Mouse (Mus musculus): ENCODE measurements around the gene Rnf149.

DNA sequence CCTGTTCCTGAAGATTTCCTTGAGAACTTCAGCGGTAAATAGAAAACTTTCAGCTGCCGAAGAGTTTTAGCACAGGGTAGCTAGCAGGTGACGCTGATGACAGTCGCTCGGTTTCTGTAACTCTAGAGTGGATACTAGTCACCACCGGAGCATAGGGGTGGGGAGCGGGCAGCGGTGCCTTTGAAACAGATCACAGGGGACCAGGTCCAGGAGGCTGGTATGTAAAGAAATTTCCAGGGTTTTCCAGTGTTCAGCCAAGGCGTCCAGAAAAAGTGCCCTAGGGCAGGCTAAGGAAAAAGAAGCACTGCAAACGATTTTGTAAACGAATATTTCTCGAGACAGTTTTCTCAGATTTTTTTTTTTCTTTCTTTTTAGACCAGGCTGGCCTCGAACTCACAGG is 42.4 kb downstream of the Rnf149 start, which contains the start of gene Cnot11:
- TF ChIP-seq CTCF (conservative IDR thresholded peaks at IDR 0.05 in 1 of 2, IDR thresholded peaks at IDR 0.05 in 1 of 2; ENCODE audit: low read depth in 2 of 2, low read length in 2 of 2) (no peak), MAFK (IDR thresholded peaks at IDR 0.05; ENCODE audit: insufficient replicate concordance, low read length) (no peak), TBP (conservative IDR thresholded peaks at IDR 0.05; ENCODE audit: low read depth, low read length) (no peak), NRF1 (IDR thresholded peaks at IDR 0.05; ENCODE audit: low read depth, low read length) (no peak), SIN3A (IDR thresholded peaks at IDR 0.05; ENCODE audit: low read length) (no peak), ZNF384 (IDR thresholded peaks at IDR 0.05; ENCODE audit: low read depth, low read length) (no peak), JUN (IDR thresholded peaks at IDR 0.05; ENCODE audit: insufficient read depth, low read depth, low read length) (no peak)
